Mouse (Mus musculus): ENCODE results near the gene Olfr1324.
A peak's percentile ranks its signal among the peaks of the same experiment; 100 is the strongest.
"Not testable (repeated sequence)": the region's sequence is repeated elsewhere in the genome, so short reads cannot be mapped to it uniquely, and the experiment has no call there.

Olfr1324 gene

GRCm38 (mm10) chrX:50428398-50428797 is at the start of gene Olfr1324:
TSS of gene Olfr1324 (minus strand) at chrX:50428498.
- DNase-seq: no peak

GRCm38 (mm10) chrX:50470341-50470740 is 42.0 kb upstream of the Olfr1324 start:
- DNase-seq: not testable (repeated sequence)

GRCm38 (mm10) chrX:50456136-50456535 is 27.8 kb upstream of the Olfr1324 start:
- no peak for DNase-seq

GRCm38 (mm10) chrX:50443352-50443751 is 15.1 kb upstream of the Olfr1324 start:
- DNase-seq: no peak

GRCm38 (mm10) chrX:50442696-50443095 is 14.4 kb upstream of the Olfr1324 start:
- DNase-seq: no peak

GRCm38 (mm10) chrX:50432499-50432898 is 4.2 kb upstream of the Olfr1324 start:
- DNase-seq: no peak

- no peak for DNase-seq
Measured at GRCm38 (mm10) chrX:50427712-50428328, 478 bp downstream of the Olfr1324 start.

- peak; percentile 86 for DNase-seq
Measured at GRCm38 (mm10) chrX:50425899-50426436, 2.3 kb downstream of the Olfr1324 start.

- not testable (repeated sequence) for DNase-seq
Measured at GRCm38 (mm10) chrX:50410361-50410760, 17.9 kb downstream of the Olfr1324 start.

GRCm38 (mm10) chrX:50390616-50391015 is 37.7 kb downstream of the Olfr1324 start:
- DNase-seq: not testable (repeated sequence)

- DNase-seq: no peak
Measured at GRCm38 (mm10) chrX:50374978-50375377, 53.3 kb downstream of the Olfr1324 start.

All from cerebellum, adult 9-11 months (tissue).